Mouse (Mus musculus) kidney, postnatal 4 days (tissue): ENCODE measurements around the gene Retreg3.

Experiments
- DNase-seq, 2 experiments: peaks; one replicate each; pipeline ENCODE4 v3.0.0; 2021; ENCODE audit warnings: mixed read lengths in 2 of 2

The Retreg3 gene

GRCm38 (mm10) chr11:101050359-101050758 is 69.3 kb downstream of the Retreg3 start:
- DNase-seq, result no peak

- DNase-seq, result no peak
These were observed 72.2 kb downstream of the Retreg3 start for GRCm38 (mm10) chr11:101047502-101047901.

- DNase-seq, result no peak
These were observed 73.3 kb downstream of the Retreg3 start for GRCm38 (mm10) chr11:101046440-101046839.
